Mouse (Mus musculus): ENCODE measurements around the gene Tmem151b.
A peak's percentile ranks its signal among the peaks of the same experiment; 100 is the strongest.

GRCm38 (mm10) chr17:45567162-45567601, 17.7 kb upstream of the Tmem151b start:
- TF ChIP-seq CTCF (IDR thresholded peaks at IDR 0.05; ENCODE audit: low read depth, low read length) (no peak), TAL1 (conservative IDR thresholded peaks at IDR 0.05; ENCODE audit: low read depth, low read length) (no peak), GATA1 (IDR thresholded peaks at IDR 0.05; ENCODE audit: borderline replicate concordance, low read length) (no peak), POLR2AphosphoS5 (IDR thresholded peaks at IDR 0.05; ENCODE audit: insufficient replicate concordance, low read depth, low read length) (peak; percentile 78)
